Mouse (Mus musculus) mesoderm, embryonic 11.5 days (tissue): ENCODE measurements around the gene Tenm3.

Experiments
- DNase-seq: peaks from one replicate; pipeline ENCODE4 v3.0.0-alpha.2; 2012; ENCODE audit warnings: low read depth, low spot score

Gene Tenm3

DNA sequence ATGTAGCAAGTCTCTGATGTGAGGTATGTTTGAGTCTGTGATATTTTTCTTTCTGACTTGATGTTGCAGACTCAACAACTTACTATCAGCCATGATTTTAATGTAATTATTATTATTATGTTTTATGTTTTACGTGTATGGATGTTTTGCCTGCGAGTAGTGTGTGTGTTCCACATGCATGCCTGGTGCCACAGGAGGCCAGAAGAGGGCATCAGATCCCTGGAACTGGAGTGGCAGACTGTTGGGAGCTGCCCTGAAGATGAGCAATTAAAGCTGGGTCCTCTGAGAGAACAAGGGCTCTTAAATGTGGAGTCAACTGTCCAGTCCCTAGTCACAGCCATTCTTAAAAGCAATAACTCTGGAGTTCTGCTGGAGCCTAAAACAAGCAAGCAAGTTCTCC is 564.4 kb downstream of the Tenm3 start:
- no peak for DNase-seq

DNA sequence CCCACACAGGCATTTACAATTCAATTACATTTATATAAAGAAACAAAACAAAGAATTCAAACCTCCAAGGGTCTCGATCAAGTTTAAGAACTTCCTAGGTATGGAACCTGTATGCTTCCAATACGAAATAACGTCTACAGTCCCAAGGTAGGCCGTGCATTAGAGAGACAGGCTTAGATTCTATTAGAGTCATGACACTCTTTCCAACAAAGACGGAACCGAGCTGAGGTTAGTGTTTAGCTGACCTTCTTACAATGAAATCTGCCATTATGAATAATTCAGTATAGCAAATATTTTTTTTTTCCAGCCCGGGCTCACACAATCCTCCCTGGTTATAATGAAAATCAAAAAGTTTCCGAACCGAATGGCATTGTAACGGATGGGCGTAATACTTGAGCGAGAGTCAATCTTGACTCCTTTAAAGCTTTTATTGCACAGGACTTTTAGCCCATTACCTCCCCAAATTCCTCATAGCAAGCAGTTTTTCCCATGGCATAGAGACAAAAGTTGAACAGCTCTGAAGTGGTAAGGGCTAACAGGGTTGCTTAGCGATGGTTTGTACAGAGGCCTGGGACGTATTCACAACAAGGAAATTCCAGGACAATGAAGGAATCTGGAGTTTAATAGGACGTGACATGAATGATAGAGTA is 565.6 kb downstream of the Tenm3 start:
- DNase-seq, result peak; percentile 48

DNA sequence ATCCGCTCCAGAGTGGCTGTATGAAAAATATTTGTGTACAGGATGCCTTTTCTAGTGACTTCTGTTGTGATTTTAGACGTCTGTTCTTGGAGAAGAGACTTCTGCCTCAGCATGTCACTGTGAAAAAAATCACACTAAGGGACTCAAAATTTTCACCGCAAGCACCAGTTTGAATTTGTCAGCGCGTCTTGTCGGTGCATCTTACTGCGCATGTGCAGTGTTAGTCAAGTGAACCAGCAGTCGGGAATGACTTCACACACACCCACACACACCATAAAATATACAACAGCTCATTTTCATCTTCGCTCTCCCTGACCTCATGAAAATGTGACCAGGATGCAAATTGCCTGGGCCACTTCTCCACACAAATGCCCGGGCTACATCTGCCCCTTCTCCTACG is 568.7 kb downstream of the Tenm3 start:
- no peak for DNase-seq

DNA sequence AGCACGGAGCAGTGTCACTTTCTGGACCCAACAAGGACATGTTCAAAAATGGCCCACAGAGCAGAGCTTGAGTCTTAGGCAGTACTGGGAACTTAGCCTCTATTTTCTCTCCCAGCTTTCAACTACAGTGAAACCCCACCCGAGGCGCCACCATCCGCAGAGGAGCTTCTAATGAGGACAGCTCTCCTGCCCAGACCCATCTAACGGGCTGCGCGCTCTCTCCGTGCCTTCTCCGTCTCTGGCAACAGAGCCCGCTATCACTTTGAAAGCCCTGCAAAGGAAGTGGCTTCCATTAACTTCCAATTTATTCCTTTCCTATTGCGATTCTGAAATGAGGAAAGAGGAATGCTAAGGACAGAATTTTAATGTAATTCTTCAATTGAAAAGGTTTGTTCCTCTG is 569.2 kb downstream of the Tenm3 start:
- DNase-seq, result no peak

DNA sequence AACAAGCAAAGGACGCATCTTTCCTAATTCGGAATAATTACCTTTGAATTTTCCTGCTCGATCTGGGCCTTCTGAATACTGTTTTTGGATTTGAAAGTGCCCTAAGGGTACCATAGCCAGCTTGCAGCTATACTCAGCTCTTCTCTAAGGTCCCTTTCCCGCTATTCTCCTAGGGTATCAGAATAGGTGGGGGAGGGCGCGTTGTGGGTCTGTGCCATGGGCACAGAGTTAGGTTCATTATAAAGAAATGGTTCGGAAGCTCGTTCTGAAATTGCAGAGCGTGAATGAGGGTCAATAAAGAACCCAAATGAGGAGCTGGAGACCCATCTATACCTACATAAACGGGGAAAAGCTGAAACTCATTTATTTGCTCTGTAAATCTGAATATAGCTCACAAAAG is 575.1 kb downstream of the Tenm3 start:
- DNase-seq, result no peak

DNA sequence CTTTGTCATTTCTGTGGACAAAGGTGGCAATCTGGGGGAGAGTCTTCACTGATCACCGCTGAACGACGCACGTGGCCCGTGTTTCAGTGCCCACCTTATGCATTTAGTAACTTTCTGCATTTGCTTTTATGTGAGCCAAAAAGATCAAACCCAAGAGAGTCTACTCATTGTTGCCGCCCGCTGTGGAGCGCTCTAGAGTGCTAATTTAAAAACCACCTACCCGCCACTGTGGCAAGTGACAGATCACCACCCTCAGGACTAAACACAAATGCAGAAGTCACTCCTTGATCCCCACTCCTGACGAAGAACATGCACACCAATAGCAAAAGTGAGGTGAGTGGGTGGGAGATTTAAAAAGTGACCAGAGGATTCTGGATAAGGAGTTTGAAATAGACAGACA is 583.5 kb downstream of the Tenm3 start:
- no peak for DNase-seq

DNA sequence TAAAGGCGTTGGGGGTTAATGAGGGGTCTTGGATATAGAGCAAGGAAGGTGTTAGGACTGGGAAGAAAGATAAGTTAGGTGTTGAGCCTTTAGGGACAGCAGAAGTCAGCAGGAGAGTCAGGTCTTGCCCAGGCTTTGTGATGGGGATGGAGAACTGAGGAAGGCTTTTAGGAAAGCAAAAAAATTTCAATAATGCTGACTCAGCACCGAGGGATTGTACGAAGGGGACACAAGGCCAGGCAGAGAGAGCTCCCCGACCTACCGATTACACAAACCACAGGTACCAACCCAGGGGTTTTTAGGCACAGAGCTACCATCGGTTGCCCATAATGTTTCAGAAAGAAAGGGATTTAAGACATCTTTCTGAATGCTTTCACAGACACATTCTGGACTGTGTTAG is 583.9 kb downstream of the Tenm3 start:
- DNase-seq, result no peak

DNA sequence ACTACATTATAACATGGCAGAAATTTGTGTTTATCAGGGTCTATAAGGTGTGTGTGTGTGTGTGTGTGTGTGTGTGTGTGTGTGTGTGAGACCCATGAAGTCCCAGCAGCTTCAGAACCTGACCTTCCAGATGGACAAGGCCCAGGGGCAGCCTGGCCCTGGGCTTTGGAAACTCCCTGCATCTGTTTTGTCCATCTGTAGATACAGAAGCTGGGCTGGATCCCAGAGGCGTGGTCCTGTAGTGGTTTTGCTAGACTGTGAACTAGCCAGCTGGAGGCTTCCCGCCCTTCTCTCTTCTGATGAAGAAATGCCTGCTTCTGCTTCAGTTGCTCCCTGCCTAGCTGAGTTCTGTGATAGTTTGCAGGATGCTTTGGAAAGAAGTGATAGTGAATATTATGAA is 599.9 kb downstream of the Tenm3 start:
- no peak for DNase-seq

DNA sequence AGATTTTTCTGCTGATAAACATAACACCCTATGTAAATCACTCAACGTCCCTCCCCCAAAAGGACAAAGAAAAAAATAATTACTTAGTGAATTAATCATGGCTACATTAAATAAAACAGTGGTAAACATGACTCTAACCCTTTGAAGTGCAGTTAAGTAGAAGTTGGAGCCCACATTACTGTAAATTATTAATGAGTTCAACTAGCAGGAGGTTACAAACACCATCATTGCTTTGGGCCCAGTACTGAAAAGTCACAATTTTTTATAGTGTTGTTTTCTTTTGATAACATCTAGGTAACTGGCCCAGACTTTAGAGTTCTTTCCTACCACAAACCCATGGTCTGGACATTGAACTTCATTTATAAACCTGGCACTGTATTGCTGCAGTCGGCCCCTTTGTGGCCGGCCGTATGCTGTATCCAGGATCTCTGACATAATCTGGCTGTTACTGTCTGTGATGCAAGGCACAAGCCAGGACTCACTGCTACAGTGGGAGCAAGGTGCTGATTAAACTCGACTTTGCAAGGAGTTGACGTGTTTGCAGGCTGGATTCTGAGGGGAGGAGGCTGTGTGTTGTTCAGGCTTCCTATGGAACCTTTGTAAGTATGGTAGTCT is 602.7 kb downstream of the Tenm3 start:
- no peak for DNase-seq

DNA sequence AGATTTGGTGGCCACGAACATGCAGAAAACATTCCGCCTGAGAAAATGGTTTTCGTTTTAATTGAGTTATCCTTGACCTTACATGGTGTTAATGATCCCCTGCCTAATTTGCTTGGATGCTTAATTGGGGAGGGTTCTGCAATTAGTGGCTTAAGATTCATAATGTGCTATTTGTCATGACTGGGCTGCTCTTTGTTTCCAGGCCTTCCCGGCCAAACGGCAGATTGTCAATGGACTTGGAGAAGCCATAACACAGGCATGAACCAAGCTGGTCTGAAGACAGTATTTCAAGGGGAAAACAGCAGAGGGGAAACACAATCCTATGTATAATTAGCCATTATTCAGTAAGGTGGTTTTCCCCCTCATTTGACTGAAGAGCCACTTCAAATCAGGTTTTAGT is 606.8 kb downstream of the Tenm3 start:
- no peak for DNase-seq

DNA sequence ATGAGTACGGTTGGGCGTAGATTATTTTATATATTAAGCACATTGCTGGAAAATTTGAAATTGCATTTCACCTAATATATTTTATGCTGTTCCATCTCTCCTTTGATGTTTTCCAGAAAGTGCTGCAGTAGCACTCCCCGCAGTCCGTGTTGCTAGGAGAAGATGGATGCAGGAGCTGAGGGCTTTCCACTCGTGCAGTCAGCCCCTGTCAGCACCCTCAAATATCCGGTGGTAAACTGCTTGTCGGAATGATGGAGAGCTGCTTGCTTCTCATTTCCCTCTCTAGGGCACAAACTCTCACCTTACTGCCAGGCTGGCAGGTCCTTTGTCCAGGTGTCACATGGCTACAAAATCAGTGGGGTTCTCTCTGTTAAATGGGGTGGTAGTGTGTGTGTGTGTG is 610.8 kb downstream of the Tenm3 start:
- no peak for DNase-seq

DNA sequence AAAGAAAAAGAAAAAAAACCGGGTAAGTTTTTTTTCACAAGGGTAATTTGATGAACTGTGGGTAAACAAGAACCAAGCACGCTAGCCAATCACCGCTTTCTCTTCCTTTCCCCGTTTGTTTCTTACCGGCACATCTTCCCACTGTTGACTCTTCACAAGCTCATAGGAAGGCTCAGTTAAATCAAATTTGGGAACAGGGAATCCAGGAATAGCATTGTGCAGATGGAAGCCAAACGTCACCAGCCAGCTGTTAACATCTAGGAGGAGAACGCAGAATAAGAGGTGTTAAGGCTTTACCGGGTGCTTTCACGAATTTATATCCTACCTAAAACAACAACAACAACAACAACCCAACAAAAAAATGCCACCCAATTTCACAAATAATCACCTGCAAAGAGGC is 611.9 kb downstream of the Tenm3 start:
- no peak for DNase-seq

DNA sequence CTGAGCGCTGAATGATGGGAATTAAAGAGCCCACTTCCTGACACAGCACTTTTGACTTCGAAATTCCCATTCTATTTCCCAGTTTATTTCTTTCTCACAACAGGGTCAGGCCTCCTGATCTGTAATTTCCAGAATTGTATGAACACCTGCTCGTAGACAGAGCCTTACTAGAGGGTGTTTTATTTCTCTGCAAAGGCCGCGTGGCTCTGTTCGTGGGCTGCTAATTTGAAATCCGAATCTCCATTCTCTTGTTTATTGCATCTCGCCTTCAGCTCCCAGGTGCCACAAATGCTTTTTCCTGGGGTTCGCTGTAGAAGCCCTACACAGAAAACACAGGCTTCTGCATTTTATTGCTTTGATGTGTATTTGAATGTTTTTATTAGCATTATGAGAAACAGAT is 612.4 kb downstream of the Tenm3 start:
- DNase-seq, result no peak

DNA sequence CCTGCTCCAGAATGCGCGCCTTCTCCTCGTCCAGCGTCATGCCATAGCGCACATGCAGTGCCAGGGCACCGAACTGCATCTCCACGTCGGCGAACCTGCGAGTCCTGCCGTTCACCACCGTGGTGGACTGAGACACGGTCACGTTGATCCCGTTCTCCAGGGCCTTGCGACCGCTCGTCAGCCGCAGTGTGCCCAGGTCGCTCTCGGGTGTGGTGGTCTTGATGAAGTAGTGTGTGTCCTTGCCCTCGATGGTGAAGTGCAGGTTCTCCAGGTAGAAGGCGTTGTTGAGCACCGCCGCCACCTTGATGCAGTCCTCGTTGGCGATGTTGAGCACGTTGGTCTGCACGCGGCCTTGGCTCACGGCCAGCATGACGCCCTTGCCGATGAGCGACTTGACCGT is 615.1 kb downstream of the Tenm3 start:
- no peak for DNase-seq

DNA sequence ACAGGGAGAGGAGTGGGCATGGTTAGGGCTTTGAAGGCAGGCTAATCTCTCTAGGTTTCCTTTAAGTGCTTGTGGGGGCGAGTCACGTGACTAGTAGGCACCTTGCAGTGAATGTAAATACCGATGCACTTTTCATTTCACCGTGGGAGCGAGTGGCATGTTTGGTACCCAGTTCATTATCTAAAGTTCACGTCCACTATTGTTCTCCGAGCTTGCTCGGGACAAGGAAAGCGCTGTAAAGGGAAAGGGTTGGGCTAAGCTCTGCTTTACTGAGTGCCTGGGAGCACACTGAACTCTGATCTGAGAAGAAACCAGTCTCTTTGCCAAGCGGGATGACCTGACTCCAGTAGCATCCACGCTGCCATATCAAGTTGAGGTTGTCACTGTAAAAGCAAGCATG is 619.0 kb downstream of the Tenm3 start:
- no peak for DNase-seq

DNA sequence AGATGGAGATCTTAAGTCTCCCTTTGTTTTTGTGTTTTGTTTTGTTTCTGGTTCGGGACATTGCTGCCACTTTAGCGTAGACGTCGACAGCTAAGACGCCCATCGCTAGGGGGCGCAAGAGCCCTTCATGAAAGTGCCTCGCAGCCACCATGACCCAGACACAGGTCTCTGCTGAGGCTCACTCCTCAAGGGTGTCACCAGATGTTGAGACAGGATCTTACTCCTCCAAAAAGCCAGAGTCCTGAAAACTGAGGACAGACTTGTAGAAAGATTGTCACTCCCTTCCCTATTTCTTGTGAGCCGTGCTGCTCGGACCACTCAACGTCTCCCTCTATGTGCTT is 621.4 kb downstream of the Tenm3 start:
- DNase-seq, result peak; percentile 92

DNA sequence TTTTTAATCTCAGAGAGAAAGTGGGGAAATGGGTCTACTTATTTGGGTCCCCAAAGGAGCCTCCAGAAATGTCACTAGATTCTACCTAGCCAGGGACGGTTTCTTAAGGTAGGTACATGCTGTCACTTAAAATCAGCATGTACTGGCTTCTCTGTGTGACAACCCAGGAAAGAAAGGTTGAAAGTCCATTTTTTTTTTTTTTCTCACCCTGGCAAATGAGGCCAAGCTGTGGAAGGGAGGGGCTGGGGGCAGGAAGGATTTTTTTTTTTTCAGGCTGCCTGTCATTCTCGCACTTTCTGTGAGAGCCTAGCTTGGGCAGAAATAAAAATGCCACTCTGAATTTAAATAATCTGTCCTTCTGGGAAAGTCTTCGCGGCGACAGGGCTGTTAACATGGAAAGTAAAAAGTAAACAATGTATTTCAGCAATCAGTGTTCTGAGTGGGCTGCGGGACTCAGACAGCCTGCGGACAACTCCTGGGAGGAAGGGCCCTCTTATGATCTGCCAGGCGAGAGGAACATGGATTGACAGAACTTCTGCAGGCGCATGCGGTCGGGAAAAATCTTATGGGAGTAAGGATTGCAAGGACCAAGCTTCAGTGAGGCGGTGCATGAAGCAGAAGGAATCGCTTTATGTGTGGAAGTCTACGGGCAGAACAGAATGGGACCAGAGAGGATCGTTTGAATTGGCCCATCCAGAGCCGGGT is 621.9 kb downstream of the Tenm3 start:
- no peak for DNase-seq

DNA sequence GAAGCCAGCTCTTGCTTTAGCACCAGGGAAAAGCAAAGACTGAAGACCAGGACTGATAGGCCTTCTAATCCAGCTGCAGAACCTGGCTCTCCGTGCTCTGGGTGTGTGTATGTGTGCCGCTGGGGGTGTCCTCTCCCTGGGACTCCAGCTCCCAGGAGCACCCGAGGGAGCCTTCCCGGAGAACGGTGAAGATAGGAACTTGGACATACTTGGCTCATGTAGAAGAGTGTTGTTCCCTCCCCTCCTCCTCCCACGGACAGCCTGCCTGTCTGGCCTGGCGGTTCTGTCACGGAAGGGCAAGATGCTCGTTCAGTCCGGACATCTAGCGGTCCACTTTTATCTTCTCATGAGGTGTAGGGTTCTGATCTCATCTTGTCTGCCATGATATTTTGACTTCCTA is 622.4 kb downstream of the Tenm3 start:
- no peak for DNase-seq

DNA sequence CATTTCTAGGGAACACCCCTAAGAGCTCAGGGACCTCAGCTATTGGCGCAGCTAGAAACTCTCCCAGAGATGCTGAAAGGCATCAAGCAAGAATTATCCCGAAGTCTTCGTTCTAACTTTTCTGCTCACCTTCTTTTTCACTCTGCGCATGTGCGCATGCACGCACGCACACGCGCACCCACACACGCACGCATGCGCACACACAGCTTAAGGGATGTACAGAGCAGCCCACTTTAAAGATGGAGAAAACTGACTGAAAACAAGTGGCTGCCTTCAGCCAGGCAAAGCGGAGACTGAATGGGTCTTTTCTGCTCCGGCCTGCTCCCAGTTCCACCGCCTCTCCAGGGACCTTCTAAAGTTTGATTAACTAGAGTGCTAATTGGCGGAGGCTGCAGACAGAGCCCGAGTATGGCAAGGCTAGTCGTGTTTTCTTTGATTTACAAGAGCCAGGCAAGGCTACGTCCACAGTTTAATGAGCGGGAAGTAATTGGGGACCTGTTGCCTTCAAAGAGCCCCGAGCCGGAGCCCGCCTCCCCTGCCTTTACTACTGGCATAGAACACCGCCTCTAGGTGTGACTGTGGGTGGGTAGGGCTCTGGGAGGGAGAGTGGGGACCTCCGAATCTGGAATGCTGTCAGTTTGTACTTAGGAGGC is 623.1 kb downstream of the Tenm3 start:
- DNase-seq, result no peak

DNA sequence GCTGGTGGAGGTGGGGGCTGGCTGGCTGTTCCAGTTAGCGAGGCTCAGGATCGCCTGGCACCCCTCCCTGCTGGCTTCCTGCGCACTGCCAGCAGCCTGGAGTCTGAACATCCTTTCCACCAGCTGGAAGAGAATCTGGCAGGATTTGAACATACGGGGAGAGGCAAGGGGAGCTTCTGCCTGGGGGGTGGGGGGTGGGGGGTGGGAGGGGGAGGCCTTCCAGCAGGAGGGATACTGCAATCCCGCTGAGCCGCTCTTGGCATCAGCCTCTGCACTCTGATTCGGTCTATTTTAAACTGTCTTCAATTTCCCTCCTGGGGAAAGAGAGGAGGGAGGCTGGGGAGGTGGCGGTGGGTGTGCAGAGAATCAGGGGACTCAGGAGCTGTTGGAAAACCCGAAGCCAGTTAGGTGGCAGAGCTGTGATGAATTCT is 628.7 kb downstream of the Tenm3 start:
- DNase-seq, result no peak

DNA sequence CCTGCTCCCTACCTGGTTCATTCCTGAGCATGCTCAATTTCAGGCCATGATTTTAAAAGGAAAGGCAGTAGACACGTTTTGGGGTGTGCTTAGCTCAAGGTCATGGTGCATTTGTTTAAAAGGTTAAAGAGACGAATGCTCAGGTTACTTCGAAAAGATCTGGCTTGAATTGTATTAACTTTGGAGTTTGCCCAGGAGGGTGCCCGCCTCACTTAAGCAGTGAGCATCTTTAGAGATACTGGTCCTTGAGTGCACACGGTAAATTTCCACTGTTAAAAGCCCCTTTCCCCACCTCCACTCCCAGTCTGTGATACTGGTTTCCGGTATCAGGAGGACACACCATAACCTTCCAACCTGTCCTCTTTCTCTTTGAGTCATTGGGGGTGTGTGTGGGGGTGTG is 629.4 kb downstream of the Tenm3 start:
- DNase-seq, result no peak

DNA sequence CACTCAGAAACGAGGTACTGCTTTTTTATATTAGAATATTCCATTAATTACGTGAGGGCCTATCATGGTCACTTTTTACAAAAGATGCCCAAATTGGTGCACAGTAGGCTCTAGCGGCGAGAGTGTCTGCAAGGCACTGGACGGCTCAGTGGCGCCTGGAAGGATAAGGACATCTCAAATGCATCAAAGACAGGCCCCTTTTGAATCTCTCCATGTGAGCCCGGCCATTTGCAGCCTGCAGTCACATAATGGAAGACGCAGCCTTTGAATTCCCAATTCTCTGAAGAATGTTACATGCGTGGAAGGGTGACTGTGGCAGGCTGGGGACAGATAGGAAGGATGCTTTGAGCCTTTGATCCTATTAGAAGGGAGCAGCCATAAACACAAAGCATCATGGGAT is 631.8 kb downstream of the Tenm3 start:
- no peak for DNase-seq

DNA sequence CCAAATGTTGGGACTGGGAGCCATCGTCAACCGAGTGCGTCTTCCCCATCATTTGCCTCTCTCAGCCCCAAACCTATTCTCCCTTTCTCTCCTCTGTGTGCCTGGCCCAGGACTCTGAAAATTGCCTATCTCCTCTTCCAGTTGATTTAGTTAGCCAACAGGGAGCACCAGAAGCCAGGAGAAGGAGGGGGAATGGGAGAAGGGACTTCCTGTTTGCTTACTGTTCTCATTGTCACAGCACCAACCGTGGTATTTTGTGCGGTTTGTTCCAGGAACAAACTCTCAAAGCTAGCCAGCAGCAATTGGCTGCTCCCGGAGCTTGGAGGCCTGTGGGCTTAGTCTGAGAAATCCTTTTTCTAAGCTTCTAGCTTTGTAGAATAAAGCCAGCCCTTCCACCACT is 636.2 kb downstream of the Tenm3 start:
- DNase-seq, result no peak
